In genomic region chr6:32034226-32034625, GRCm38 (mm10) we compare ENCODE assay signal across 47 mouse cellular contexts. TPM values are rescaled to one million over a fixed set of nuclear protein-coding genes. Genes with fewer than 3 reads are reported as not detected.
"Had no signal": no experiment of that assay in that cellular context is flagged by ENCODE, and none has a peak within 500 bp of the region (broad histone marks: within the 10 kb centered on the region; RNA-seq: fewer than 3 reads in every experiment).

No protein-coding gene starts in this region.

- H3K36me3 ChIP-seq: limb, embryonic 10.5 days; limb, embryonic 12.5 days; limb, embryonic 13.5 days; limb, embryonic 15.5 days; liver, embryonic 12.5 days; liver, embryonic 13.5 days; liver, embryonic 15.5 days; lung, embryonic 15.5 days; midbrain, embryonic 10.5 days; midbrain, embryonic 12.5 days; midbrain, embryonic 13.5 days; midbrain, embryonic 15.5 days; neural tube, embryonic 12.5 days had no signal

- H3K27ac ChIP-seq: limb, embryonic 10.5 days; limb, embryonic 12.5 days; limb, embryonic 13.5 days; limb, embryonic 15.5 days; liver, embryonic 12.5 days; liver, embryonic 13.5 days; liver, embryonic 14.5 days; liver, embryonic 15.5 days; lung, embryonic 15.5 days; macrophage; midbrain, embryonic 10.5 days; midbrain, embryonic 12.5 days; midbrain, embryonic 13.5 days; midbrain, embryonic 15.5 days; neural tube, embryonic 12.5 days had no signal

- DNase-seq: left cerebral cortex, postnatal 4 days; liver; liver, embryonic 13.5 days; liver, postnatal 0 days; lung, adult 18-20 months; lung, adult 2 months; lung, embryonic 14.5 days; lung, postnatal 10 days; lung, postnatal 14 days; lung, postnatal 36 days; lung, postnatal 4 days; midbrain, embryonic 14.5 days had no signal

- H3K27me3 ChIP-seq: limb, embryonic 12.5 days; limb, embryonic 13.5 days; limb, embryonic 15.5 days; liver, embryonic 12.5 days; liver, embryonic 13.5 days; liver, embryonic 15.5 days; lung, embryonic 15.5 days; megakaryocyte, embryonic 14.5 days; midbrain, embryonic 12.5 days; midbrain, embryonic 13.5 days; midbrain, embryonic 15.5 days; neural tube, embryonic 12.5 days had no signal

- H3K9ac ChIP-seq: limb, embryonic 12.5 days; limb, embryonic 13.5 days; limb, embryonic 15.5 days; liver, embryonic 12.5 days; liver, embryonic 13.5 days; liver, embryonic 14.5 days; liver, embryonic 15.5 days; liver, postnatal 0 days; lung, embryonic 14.5 days; lung, embryonic 15.5 days; midbrain, embryonic 12.5 days; midbrain, embryonic 13.5 days; midbrain, embryonic 15.5 days; neural tube, embryonic 12.5 days had no signal

- H3K9me3 ChIP-seq: limb, embryonic 10.5 days; limb, embryonic 12.5 days; limb, embryonic 13.5 days; limb, embryonic 15.5 days; liver, embryonic 12.5 days; liver, embryonic 13.5 days; liver, embryonic 15.5 days; lung, embryonic 15.5 days; midbrain, embryonic 10.5 days; midbrain, embryonic 12.5 days; midbrain, embryonic 13.5 days; midbrain, embryonic 15.5 days; neural tube, embryonic 12.5 days had no signal

- H3K4me3 ChIP-seq: limb, embryonic 10.5 days; limb, embryonic 12.5 days; limb, embryonic 13.5 days; limb, embryonic 15.5 days; liver, embryonic 12.5 days; liver, embryonic 13.5 days; liver, embryonic 15.5 days; lung, embryonic 15.5 days; megakaryocyte, embryonic 14.5 days; midbrain, embryonic 10.5 days; midbrain, embryonic 12.5 days; midbrain, embryonic 13.5 days; midbrain, embryonic 15.5 days; myocyte; neural tube, embryonic 12.5 days had no signal

- H3K4me1 ChIP-seq: limb, embryonic 10.5 days; limb, embryonic 12.5 days; limb, embryonic 13.5 days; limb, embryonic 15.5 days; liver, embryonic 12.5 days; liver, embryonic 13.5 days; liver, embryonic 15.5 days; lung, embryonic 15.5 days; megakaryocyte, embryonic 14.5 days; midbrain, embryonic 10.5 days; midbrain, embryonic 12.5 days; midbrain, embryonic 13.5 days; midbrain, embryonic 15.5 days; neural tube, embryonic 12.5 days had no signal

RNA-seq across cellular contexts. Expression of gene 1700012A03Rik, which starts 15.8 kb away (rescaled TPM):
- total RNA-seq: left cerebral cortex, postnatal 10 days; left cerebral cortex, postnatal 14 days; left cerebral cortex, postnatal 25 days; left cerebral cortex, postnatal 36 days; left cerebral cortex, postnatal 4 days; liver, adult 2 months; megakaryocyte progenitor cell, adult 5-6 weeks; megakaryocyte, adult 5-6 weeks; megakaryocyte-erythroid progenitor cell, adult 5-6 weeks; midbrain, postnatal 0 days; monocyte, adult 5-6 weeks had no signal
- polyA plus RNA-seq: limb, embryonic 10.5 days; limb, embryonic 11.5 days; limb, embryonic 12.5 days; limb, embryonic 13.5 days; limb, embryonic 14.5 days; limb, embryonic 15.5 days; liver, adult 2 months; liver, embryonic 11.5 days; liver, embryonic 12.5 days; liver, embryonic 13.5 days; liver, embryonic 14.5 days; liver, embryonic 15.5 days; liver, embryonic 16.5 days; liver, postnatal 0 days; lung, adult 2 months; lung, embryonic 14.5 days; lung, embryonic 15.5 days; lung, embryonic 16.5 days; lung, postnatal 0 days; macrophage; midbrain, embryonic 10.5 days; midbrain, embryonic 11.5 days; midbrain, embryonic 12.5 days; midbrain, embryonic 13.5 days; midbrain, embryonic 14.5 days; midbrain, embryonic 15.5 days; midbrain, embryonic 16.5 days; midbrain, postnatal 0 days; myocyte; neural tube, embryonic 11.5 days; neural tube, embryonic 12.5 days had no signal
